Mouse (Mus musculus): ENCODE results near the gene Tectb.
A peak's percentile ranks its signal among the peaks of the same experiment; 100 is the strongest.

Gene Tectb

GRCm38 (mm10) chr19:55207746-55208538, 27.4 kb downstream of the Tectb start:
- ATAC-seq (ENCODE audit: low TSS enrichment), result no peak

- ATAC-seq (ENCODE audit: low TSS enrichment), result no peak
These were observed 28.1 kb downstream of the Tectb start for GRCm38 (mm10) chr19:55208654-55209053.

DNA sequence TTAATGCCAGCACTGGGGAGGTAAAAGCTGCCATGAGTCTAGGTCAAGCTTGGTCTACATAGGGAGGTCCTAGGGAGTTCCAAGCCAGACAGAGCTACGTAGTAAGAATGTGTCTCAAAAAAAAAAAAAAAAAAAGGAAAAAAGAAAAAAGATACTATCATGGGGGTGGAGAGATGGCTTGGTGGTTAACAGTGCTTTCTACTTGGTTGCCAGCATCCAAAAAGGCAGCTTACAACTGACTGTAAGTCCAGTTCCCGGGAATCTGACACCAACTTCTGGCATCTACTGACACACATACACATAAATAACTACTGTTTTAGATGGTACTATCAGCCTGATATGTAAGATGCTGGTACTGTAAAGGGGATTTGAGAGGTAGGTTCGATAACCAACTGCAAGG, 28.6 kb downstream of the Tectb start:
- ATAC-seq (ENCODE audit: low TSS enrichment), result no peak

DNA sequence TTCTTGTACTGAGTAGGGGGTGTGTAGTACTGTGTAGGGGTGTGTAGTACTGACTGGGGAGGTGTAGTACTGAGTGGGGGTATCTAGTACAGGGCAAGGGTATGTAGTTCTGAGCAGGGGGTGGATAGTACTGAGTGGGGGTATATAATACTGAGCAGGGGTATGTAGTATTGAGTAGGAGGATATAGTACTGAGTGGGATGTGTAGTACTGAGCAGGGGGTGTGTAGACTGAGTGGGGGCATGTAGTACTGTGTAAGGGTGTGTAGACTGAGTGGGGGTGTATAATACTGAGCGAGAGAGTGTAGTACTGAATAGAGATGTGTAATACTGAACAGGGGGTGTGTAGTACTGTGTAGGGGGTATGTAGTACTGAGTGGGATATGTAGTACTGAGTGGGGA, 31.2 kb downstream of the Tectb start:
- no peak for ATAC-seq (ENCODE audit: low TSS enrichment)

GRCm38 (mm10) chr19:55213617-55214340, 33.2 kb downstream of the Tectb start:
- peak; percentile 10 for ATAC-seq (ENCODE audit: low TSS enrichment)

DNA sequence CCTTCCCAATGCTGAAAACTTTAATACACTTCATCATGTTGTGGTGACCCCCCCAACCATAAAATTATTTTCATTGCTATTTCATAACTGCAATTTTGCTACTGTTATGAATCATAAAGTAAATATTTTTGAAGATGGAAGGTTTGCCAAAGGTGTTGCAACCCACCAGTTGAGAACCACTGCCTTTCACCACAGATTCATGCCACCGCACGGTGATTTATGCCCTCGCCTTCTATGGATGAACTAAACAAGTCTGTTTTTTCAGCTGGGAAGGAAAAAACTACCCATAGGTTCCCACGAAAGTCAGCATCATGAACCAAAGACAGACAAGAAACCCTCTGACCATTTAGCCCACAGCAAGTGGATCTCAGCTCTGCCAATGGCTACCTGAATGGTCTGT, 36.3 kb downstream of the Tectb start:
- no peak for ATAC-seq (ENCODE audit: low TSS enrichment)

DNA sequence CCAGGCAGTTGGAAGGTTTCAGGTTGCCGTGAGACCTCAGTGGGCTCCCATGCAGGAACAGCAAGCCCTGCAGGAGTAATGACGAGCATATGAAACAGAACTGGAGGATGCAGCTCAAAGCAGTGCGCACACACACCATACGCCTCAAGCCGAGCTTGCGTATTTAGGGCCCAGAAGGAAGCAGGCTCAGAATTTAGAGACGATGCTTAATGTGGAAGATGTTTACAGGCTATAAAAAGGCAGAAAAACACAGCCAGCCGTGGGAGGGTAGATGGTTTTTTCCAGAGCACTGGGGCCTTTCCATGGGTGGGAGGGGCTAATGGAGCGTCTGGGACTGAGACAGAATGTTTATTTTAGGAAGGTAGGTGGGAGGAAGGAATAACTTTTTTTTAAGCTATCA, 36.8 kb downstream of the Tectb start:
- ATAC-seq (ENCODE audit: low TSS enrichment), result peak; percentile 64

GRCm38 (mm10) chr19:55218192-55218739, 37.7 kb downstream of the Tectb start:
- ATAC-seq (ENCODE audit: low TSS enrichment), result peak; percentile 31

DNA sequence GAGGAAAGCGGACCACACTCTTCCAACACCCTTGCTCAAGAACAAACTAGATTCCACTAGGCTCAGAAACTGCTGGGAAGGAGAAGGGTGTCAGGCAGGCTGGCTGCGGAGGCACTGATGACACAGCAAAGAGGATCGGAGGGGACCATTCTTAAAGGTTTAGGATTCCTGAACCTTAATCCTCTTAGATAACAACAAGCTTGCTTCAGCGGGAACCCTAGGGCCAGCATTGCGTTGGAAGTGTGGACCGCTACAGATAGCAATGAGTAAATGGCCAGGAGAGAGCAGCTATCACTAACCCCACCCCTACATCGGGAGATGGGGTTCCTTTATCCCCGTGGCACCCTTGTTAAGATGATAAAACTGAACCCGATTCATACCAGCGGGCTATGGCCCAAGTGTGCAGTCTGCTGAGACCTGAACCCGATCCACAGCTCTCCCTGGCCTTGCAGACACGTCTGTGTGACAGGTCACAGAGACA, 38.2 kb downstream of the Tectb start:
- ATAC-seq (ENCODE audit: low TSS enrichment), result no peak; the same call in 1 of the 2 replicates

GRCm38 (mm10) chr19:55219359-55219758, 38.8 kb downstream of the Tectb start:
- ATAC-seq (ENCODE audit: low TSS enrichment), result no peak

- peak; percentile 62 for ATAC-seq (ENCODE audit: low TSS enrichment)
These were observed 40.7 kb downstream of the Tectb start for GRCm38 (mm10) chr19:55221208-55221607.

DNA sequence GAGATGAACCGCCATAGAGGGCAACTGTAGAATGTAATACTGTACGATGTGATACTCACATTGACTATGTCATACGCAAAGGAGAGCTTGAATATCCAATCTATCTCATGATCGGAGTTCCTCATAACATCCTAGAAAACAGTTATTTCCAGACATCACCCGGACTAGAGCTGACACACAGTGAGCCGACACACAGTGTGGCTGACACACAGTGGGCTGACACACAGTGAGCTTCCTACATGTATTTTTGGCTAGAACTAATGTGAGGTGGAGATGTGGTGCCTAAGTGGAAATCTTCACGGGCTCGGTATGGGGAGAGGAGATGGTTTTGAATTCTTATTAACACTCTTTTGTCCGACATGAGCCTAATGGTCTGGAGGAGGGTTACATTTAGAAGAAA, 41.7 kb downstream of the Tectb start:
- ATAC-seq (ENCODE audit: low TSS enrichment), result no peak

DNA sequence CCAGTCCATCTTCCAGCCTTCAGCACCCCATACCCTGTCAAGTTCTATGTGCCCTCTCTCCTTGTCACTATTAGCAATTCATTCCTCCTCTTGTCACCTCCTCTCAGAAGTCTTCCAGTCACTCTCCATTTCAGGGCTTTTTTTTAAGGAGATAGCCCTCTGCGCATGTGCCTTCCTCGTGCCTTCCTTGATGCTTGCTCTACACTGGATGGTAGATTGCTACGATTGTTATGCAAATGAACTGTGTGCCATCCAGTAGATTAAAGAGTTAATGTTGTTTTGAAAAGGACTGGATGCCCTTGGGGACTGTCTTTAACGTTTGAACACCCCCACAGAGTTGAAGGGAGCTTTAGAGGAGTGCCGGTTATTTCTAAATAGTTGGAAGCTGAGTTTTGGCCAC, 46.1 kb downstream of the Tectb start:
- ATAC-seq (ENCODE audit: low TSS enrichment), result no peak

DNA sequence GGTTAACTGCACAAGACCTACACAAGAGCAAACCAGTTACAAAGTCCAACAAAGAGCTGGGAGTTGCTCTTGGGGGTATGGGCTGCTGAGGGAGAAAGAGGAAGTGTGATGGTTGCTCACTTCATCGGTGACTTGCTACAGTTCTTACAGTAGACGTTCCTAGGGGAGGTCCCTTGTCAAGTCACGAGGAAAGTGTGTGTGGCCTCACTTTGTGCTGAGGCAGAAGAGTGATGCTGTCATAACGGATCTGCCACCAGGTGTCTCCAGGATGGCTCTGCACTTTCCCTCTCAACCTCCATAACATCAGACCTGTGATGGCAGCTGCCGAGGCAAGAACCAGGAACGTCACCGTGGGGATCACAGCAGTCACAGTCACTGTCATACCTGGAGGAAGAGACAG, 46.6 kb downstream of the Tectb start:
- no peak for ATAC-seq (ENCODE audit: low TSS enrichment)

DNA sequence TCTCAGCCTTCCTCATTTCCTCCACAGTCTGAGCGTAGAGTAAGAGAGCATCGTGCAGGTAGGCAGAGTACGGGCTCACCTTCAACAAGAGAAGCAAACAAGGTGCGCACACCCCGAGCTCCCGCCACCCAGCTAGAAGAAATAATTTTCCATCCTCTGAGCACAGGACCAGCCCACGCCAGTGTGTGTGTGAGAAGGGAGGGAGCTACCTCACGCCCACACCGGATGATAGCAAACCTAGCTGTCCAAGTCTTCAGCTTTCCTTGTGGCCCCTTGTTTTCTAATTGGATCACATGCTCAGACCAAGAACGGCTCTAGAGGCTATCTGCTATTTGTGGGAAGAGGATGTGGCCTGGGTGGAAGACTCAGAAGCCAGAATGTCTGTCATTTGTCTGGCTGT, 50.5 kb downstream of the Tectb start:
- ATAC-seq (ENCODE audit: low TSS enrichment), result peak; percentile 74

- no peak for ATAC-seq (ENCODE audit: low TSS enrichment)
These were observed 51.6 kb downstream of the Tectb start for GRCm38 (mm10) chr19:55232136-55232535.

DNA sequence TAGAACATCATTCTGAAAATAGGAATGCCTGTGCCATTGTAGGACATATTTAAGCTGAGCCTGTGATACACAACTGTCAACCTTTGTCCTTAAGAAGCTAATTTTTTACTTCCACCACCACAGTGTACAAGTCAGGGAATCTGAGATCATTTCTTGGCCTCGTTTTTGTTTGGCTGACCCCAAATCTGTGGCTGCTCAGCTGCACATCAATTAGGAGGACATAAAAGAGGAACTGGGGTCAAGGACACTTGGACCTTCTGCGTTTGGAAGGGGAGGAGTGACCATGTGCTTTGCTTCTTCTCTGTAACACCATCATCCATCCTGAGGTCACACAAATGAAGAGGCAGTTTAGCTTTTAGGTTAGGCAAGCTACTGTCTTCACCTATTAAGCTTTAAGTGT, 55.5 kb downstream of the Tectb start:
- ATAC-seq (ENCODE audit: low TSS enrichment), result no peak; the same call in 1 of the 2 replicates

- peak; percentile 90 for ATAC-seq (ENCODE audit: low TSS enrichment)
These were observed 56.0 kb downstream of the Tectb start for GRCm38 (mm10) chr19:55236564-55236963.

DNA sequence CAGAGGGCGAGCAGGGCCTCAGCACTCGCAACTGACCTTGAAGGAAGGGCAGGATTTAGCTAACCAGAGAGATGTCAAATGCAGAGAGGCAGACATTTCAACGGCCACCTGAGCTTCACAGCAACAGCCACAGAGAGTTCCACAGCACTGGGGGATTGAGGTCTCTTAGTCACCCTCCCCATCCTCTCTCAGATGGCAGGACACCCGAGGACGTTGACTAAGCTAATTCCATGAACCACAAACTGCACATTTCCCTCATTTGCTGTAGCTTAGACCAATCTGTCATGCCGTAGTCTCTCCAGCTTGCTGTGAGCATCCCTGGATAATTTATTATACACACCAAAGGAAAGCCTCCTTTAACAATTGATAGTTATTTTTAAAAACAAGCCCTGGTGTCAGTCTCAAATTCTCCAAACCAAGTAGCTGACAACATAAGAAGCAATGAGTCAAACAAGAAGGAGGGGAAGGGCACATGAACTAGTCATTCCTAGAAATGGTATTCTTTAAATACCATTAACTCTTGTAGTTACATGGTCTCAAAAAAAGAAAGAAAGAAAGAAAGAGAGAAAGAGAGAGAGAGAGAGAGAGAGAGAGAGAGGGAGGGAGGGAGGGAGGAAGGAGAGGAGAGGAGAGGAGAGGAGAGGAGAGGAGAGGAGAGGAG, 59.4 kb downstream of the Tectb start:
- no peak for ATAC-seq (ENCODE audit: low TSS enrichment)

DNA sequence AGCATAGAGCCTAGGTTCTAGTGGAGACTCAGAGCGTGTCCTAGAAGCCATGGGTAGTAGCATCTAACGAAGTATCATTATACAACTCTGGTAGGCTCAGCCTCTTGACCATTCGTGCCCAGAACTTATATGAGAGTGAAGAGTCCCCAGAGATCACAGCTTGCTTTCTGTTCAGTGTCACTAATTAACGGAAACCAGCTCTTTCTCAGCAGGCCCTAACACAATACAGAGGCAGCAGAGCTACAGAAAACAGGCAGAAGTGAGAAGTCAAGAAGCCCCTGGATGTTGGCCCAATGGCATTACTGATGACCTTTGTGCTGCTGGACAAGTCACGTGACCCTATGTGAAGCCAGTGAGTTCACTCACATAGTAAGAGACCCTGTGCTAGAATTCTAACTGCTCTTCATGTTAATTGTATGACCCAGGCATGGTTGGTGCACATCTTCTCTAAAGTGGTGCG, 60.7 kb downstream of the Tectb start, which contains the start of gene Gucy2g:
Gene Gucy2g (minus strand): TSS at position 51 of the 460 bp plus-strand sequence.
- ATAC-seq (ENCODE audit: low TSS enrichment), result no peak

DNA sequence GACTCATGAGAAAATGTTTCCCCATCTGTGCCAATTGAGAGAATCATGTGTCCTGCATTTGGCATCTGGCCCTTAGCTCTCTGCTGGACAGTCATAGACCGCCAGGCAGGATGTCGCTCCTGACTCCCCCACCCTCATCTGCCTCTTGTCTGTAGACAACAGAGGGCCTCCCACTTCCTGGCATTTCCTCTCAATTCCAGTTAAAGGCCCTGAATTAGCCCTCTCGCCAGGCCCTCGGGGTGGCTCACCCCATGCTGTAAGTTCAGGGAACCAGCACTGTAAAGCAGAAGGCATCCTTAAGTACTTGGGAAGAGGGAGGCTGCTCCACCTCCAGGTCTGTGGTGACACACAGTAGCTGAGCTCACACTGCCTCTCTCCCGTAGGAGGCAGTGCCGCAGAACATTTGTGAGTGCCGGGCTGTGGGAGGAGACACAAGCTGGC, 64.3 kb downstream of the Tectb start:
- ATAC-seq (ENCODE audit: low TSS enrichment), result peak; percentile 99

Data from frontal cortex, adult (tissue).